Mouse (Mus musculus) CD8-positive naive resting alpha-beta T cell, adult 57 days (primary cell): ENCODE results near the gene Exosc5. TPM values are rescaled to one million over a fixed set of nuclear protein-coding genes. Genes with fewer than 3 reads are reported as not detected.

ENCODE experiments used
- total RNA-seq: library from RNA; stranded (reverse); gene quantifications from one replicate; pipeline ENCODE4 v1.2.4, GENCODE M21; 2023

Exosc5 gene
- 51.6 TPM for total RNA-seq

DNA sequence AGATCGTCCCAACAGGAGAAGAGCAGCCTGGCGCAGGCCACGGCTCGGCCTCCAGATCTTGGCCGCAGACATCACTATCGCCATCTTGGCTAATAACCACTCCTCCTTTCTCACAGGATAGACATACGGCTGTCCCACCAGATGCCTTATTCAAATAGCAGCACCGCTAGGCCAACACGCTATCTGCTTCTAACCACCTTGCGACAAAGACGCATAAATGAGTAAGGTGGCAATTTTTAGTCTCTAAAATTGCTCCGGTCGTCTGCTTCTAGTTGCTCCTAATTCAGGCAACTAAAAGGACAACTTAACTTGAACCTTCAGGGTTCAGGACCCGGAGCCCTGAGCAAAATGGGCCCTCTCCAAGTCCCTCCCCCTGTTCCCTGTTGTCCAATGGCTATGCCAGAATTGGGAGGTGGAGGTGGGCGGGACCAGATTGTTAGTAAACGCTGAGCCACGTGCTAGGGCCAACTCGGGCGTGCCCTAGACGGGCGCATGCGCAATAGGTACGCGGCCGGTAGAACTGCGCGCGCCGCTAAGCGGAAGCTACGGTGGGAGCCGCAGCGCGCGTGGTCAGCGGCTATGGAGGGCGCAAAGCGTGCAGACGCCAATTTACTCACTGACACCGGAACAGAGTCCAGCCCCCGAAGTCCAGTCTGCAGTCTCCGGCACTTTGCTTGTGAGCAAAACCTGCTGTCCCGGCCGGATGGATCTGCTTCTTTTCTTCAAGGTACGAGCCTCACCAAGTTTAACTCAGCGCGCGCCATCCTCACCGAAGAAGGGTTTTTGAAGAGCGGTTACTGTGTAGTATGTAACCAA is at the start of gene Exosc5, which contains the start of gene Bckdha:
Exosc5 (plus strand) TSS at position 508 of the 816 bp plus-strand sequence.
Bckdha (minus strand) TSS at position 325 of the 816 bp plus-strand sequence.

DNA sequence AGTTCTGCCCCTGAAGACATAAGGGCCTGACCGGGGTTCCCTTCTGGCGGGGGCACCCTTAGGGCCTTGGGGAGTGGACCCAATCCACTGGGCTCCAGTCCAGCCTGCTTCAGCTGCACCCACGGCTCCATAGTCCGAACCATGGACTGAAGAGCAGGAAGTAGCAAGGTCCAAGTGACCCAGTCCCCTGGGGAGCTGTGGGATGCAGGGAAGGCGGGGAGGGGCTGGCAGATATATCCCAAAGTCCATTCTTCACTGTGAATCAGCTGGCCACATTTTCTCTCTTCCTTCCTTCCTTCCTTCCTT is 43.3 kb upstream of the Exosc5 start, which contains the start of gene Erich4:
Erich4 (minus strand) TSS at position 187 of the 306 bp plus-strand sequence.

DNA sequence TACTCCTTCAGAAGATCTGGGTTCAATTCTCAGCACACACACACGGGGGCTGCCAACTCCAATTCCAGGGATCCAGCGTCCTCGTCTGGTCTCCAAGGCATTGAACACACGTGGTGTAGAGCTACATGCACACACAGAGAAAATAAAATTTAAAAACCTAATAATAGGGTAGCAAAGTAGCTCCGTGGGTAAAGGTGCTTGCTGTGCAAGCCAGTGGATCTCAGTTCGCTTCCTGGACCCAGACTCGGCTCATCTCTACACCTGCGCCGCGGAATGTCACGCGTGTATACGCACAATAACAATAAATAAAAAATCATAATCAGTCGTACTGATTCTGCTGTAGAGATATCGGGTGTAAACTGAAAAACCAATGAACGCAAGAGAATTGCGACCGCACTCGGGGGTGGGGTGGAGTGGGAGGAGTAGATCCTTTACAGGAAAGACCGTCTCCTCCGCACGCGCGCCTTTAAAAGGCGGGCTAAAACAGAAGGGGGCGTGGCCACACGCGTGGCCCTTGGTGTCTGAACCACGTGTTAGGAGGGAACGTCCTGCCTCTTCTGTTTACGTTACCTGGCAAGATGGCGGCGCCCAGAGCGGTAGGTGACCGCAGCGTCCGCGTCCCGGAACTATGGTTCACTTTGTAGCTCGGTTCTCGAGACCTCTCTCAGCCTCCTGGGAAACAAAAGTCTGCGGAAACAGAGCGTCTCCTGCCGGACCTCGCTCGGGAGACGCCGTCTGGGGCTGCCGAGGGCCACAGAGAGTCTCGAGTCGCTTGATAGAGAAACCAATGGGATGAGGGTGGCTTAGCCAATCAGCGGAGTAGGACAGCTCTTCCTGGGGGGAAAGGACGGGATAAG is 39.9 kb upstream of the Exosc5 start, which contains the start of gene Dmac2:
Dmac2 (plus strand) TSS at position 550 of the 857 bp plus-strand sequence.

DNA sequence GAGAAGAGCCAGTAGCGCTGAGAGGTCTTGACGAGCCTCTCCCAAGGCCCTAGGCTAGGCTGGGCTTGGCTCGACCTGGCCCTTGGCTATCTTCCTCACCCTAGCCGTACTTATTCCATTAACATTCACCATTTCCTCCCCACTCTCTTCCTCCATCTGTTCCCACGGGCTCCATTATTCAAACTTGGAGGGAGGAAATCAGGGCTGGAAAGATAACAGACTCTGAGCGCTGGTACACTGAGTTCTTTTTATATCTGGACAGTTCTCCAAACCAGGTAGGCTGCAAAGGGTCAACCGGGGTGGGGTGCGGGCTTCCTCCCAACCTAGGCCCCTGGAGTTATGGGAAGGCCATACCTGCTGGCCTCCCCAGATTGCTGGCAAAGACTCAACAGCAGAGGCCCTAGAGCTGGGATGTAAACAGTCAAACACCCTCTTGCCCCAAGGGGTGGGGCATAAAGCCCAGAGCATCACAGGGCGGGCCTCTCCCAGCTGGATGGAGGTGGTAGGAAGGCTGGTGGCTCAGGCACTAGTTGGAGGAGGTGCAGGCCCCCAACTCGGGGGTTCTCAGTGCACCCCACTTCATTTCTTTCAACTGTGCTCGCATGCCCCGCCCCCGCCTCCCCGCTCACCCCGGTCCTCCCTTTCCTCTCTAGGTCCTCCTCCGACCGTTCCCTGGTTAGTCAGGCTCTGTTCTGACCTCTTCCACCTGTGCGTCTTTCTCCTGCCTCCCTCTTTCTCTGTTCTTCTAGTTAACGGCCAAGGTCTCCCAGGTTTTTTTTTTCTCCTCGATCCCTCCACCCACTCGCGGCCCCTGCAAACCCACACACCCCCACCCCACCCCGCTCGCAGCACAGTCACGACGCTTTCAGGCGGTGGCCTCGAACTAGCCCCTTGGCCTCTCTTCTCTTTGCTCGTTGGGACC is 32.2 kb upstream of the Exosc5 start, which contains the start of gene B3gnt8:
B3gnt8 (plus strand) TSS at position 146 of the 922 bp plus-strand sequence.

DNA sequence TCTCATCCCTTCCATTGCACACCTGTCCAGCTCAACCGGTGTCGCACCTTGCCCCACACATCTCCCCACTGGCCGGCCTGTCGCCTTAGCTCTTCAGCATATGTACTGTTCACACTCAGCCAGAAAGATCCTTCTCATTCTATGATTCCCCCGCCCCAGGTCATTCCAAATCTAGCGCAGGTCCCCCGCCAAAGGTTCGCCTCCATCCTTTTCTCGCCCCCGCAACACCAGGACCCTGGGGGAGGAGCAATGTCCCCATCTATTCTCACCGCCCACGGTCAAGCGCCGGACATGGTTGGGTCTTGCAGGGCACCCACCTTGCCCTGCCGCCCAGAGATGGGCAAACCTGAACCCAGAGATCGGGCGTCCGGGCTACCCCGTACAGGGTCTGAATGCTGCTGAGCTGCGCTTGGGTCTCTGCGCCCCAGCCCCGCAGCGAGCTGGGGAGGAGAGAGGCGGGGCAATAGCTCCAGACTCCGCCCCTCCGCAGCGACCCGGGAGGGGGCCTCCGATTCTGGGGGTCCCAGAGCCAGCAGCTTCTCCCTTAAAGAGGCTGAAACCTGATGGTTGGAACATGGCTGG is 15.8 kb downstream of the Exosc5 start, which contains the start of gene Tmem91:
Tmem91 (minus strand) TSS at position 448 of the 582 bp plus-strand sequence.

GRCm38 (mm10) chr7:25680514-25681258 is 21.7 kb downstream of the Exosc5 start, which contains the start of gene B9d2:
Gene B9d2, plus strand, starts transcription at chr7:25680780.

DNA sequence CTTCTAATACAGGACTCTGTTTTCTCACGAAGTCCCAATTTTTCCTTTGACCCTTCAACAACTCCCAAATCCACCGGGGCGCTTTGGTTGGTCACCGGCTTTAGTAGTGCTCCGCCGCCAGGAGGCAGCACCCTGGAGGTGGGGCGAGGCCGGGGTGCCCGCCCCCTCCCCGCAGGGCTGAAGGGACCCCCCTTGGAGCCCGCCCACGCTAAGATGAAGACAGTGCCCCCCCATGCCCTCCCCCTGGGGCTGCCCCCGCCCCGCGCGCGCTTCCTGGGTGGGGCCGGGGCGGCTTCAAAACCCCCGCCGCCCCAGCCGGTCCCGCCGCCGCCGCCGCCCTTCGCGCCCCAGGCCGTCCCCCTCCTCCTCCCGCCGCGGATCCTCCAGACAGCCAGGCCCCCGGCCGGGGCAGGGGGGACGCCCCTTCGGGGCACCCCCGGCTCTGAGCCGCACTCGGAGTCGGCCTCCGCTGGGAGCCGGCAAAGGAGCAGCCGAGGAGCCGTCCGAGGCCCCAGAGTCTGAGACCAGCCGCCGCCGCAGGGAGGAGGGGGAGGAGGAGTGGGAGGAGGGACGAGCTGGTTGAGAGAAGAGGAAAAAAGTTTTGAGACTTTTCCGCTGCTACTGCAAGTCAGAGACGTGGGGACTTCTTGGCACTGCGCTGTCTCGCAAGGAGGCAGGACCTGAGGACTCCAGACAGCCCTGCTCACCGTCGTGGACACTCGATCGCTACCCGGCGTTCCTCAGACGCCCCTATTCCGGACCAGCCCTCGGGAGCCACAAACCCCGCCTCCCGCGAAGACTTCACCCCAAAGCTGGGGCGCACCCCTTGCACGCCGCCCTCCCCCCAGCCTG is 27.9 kb downstream of the Exosc5 start, which contains the start of gene Tgfb1:
Tgfb1 (plus strand) TSS at position 323 of the 852 bp plus-strand sequence.

GRCm38 (mm10) chr7:25718788-25719417 is 59.9 kb downstream of the Exosc5 start, which contains the start of gene Ccdc97:
Gene Ccdc97, minus strand, starts transcription at chr7:25719088.

Other genes starting within 250 kb of the Exosc5 start
- gene Cxcl17, start 246.3 kb upstream of the Exosc5 start, total RNA-seq: not detected
- gene Ceacam1, start 181.6 kb upstream of the Exosc5 start, total RNA-seq: 4.8 TPM
- 0.67 TPM for gene Ceacam2, start 119.3 kb upstream of the Exosc5 start, total RNA-seq
- not detected for gene Erich4, start 43.3 kb upstream of the Exosc5 start, total RNA-seq
- 72.9 TPM for gene Dmac2, start 39.8 kb upstream of the Exosc5 start, total RNA-seq
- gene B3gnt8, start 32.5 kb upstream of the Exosc5 start, total RNA-seq: 2.9 TPM
- gene Bckdha, start 183 bp upstream of the Exosc5 start, total RNA-seq: 25.8 TPM
- gene Tmem91, start 16.0 kb downstream of the Exosc5 start, total RNA-seq: not detected
- gene B9d2, start 21.6 kb downstream of the Exosc5 start, total RNA-seq: 22.8 TPM
- 123 TPM for gene Tgfb1, start 27.8 kb downstream of the Exosc5 start, total RNA-seq
- 87.8 TPM for gene Ccdc97, start 59.9 kb downstream of the Exosc5 start, total RNA-seq
- gene Hnrnpul1, start 95.6 kb downstream of the Exosc5 start, total RNA-seq: 208 TPM
- gene Axl, start 129.5 kb downstream of the Exosc5 start, total RNA-seq: 5.1 TPM
- gene Cyp2s1, start 157.7 kb downstream of the Exosc5 start, total RNA-seq: 5.0 TPM
- not detected for gene Cyp2b10, start 238.5 kb downstream of the Exosc5 start, total RNA-seq